Mouse (Mus musculus) cerebellum, adult 2 months (tissue): ENCODE measurements at regions not wholly inside any gene's neighbourhood (a gene's known extent, or its start where the extent isn't known, plus 50 kb on each side); places are given as distances from the start of the nearest gene placed in this dataset.
"Not testable (repeated sequence)": the region's sequence is repeated elsewhere in the genome, so short reads cannot be mapped to it uniquely, and the experiment has no call there.

ENCODE experiments used
- DNase-seq, 2 experiments: peaks; one replicate each; pipeline ENCODE4 v3.0.0; 2021
- H3K27ac ChIP-seq: fragments of 200-500 bp; 2 replicates; pipeline ENCODE4 v1.5.1; 2012; ENCODE audit warnings: low read length, control low read depth, inconsistent platforms; ENCODE audit not compliant: insufficient read depth
- H3K27me3 ChIP-seq: fragments of 200-500 bp; 2 replicates; pipeline ENCODE4 v1.6.1; 2012; ENCODE audit warnings: inconsistent platforms, mild to moderate bottlenecking, low read length, moderate library complexity; ENCODE audit not compliant: control insufficient read depth, insufficient read depth
- H3K4me1 ChIP-seq: fragments of 200-500 bp; 2 replicates; pipeline ENCODE4 v1.6.1; 2011; ENCODE audit warnings: low read length; ENCODE audit not compliant: control insufficient read depth, insufficient read depth
- H3K4me3 ChIP-seq: fragments of 200-500 bp; replicated peaks from 2 replicates; pipeline ENCODE3; 2011; ENCODE audit warnings: mild to moderate bottlenecking, low read depth, low read length, control low read depth; ENCODE audit not compliant: insufficient read depth
- CTCF ChIP-seq: fragments of 200-500 bp; IDR thresholded peaks from 2 replicates; pipeline ENCODE4 v1.5.1; 2011; ENCODE audit warnings: low read depth, mild to moderate bottlenecking, control low read depth, low read length, moderate library complexity, borderline replicate concordance; ENCODE audit not compliant: insufficient read depth
- POLR2A ChIP-seq: fragments of 200-500 bp; IDR thresholded peaks from 2 replicates; pipeline ENCODE4 v1.6.1; 2011; ENCODE audit warnings: low read length, control low read depth, borderline replicate concordance; ENCODE audit not compliant: insufficient read depth
- WGBS: fragments of 180-500 bp; shearing (Covaris S2); methylation state at CpG from one replicate; pipeline ENCODE4 v1.1.7; 2018; 5-methylcytosine and 5-hydroxymethylcytosine counted together

GRCm38 (mm10) chr10:119094166-119094565, 145.7 kb downstream of the Cand1 start:
- TF ChIP-seq POLR2A (no peak), CTCF (no peak)
- WGBS: 94% methylated on average over 11 of the region's 11 CpGs
- Histone ChIP-seq H3K4me3 (no peak overlapping the region), H3K4me1 (no peaks in the 10 kb centered on the region), H3K27me3 (no peaks in the 10 kb centered on the region), H3K27ac (no peak overlapping the region)
- DNase-seq: no peak

DNA sequence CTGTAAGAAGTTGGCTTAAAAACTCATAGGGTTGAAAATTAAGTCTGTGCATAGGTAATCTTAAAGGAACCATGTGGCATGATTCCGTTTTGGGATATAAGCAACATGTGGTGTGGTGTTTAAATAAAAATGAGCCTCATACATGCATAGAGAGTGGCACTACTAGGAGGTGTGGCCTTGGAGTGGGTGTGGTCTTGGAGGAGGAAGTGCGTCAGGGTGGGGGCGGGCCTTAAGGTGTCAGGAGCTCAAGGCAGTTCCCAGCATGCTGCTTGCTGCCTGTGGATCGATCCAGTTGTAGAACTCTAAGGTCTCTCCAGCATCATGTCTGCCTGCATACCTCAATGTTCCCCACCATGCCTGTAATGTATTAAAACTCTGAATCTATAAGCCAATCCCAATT, 152.0 kb downstream of the Cand1 start:
- H3K4me1 ChIP-seq: no peaks in the 10 kb centered on the region
- no peak for DNase-seq
- no peak overlapping the region for H3K4me3 ChIP-seq
- H3K27ac ChIP-seq: no peak overlapping the region
- TF ChIP-seq POLR2A: no peak
- TF ChIP-seq CTCF: no peak
- WGBS: 95% methylated on average over 4 of the region's 4 CpGs
- H3K27me3 ChIP-seq: no peaks in the 10 kb centered on the region; the same call in 1 of the 2 replicates

DNA sequence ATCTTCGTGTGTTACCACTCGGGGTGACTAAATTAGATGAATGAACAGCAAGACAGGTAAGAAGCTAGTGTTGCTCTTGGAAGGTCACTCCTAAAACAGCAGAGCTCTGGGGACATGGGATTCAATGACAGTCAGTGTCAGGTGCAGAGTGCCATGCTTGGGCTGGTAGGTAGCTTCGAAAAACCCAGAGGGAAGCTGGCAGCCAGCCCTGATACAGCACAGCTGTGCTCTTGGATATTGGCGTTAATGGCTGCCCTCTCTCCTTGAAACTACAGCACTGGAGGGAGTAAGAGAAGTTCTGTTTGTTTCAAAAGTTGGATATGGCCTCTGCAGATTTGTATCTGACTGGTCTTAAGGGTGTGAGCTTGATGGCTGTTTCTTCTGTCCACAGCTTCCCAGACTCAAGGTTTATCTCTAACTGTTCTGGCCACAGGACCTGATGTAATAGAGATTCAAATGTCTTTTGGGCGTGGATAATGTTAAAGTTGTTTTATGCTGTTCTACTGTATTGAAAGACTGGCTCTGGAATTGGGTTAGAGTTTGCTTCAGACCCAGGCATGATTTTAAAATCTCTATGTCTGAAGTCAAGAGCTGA, 152.7 kb downstream of the Cand1 start:
- DNase-seq: no peak
- H3K27me3 ChIP-seq: no peaks in the 10 kb centered on the region; the same call in 1 of the 2 replicates
- TF ChIP-seq POLR2A (no peak), CTCF (no peak)
- no peak overlapping the region for H3K4me3 ChIP-seq
- H3K4me1 ChIP-seq: no peaks in the 10 kb centered on the region
- WGBS: 61% methylated on average over 5 of the region's 5 CpGs
- H3K27ac ChIP-seq: no peak overlapping the region

DNA sequence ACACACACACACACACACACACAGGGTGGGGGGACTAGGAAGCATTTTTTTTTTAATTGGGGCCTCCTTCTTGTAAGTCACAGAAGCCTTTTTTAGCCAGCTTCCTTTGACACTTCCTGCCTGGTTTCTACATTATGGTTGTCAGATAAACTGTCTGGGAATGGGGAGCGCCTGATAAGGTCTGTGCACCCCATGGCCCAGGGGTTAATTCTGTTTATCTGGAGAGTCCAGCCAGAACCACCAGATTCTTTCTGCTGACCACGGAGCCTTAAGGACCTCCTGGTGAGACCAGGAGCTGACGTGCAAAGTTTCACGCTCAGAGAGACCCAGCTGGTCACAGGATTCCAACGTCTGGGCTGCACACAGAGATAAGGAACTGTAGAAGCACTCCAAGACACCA, 153.4 kb downstream of the Cand1 start:
- no peak overlapping the region for H3K27ac ChIP-seq
- no peak overlapping the region for H3K4me3 ChIP-seq
- no peaks in the 10 kb centered on the region; the same call in 1 of the 2 replicates for H3K27me3 ChIP-seq
- H3K4me1 ChIP-seq: no peaks in the 10 kb centered on the region
- TF ChIP-seq POLR2A (no peak), CTCF (no peak)
- 45% methylated on average over 5 of the region's 5 CpGs for WGBS
- no peak for DNase-seq

DNA sequence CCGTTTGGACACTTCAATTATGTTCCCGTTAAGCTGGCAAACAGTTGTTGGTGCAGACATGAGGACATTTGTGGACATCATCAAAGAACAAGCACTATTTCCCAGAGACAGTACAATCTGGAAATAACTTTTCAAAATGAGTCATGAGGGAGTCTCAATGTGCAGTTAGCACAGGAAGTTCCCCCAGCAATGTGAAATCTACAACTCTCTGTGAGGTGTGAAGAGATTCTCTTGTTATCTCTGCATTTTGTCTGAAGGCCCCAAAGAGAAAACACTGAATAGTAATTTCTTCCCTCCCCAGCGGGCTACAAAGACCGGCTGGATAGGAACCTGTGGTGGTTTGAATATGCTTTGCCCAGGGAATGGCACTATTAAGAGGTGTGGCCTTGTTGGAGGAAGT, 156.4 kb downstream of the Cand1 start:
- Histone ChIP-seq H3K4me3 (no peak overlapping the region), H3K4me1 (no peaks in the 10 kb centered on the region), H3K27me3 (no peaks in the 10 kb centered on the region; the same call in 1 of the 2 replicates), H3K27ac (no peak overlapping the region)
- TF ChIP-seq POLR2A (no peak), CTCF (no peak)
- 72% methylated on average over 4 of the region's 4 CpGs for WGBS
- no peak for DNase-seq

- Histone ChIP-seq H3K27ac (no peak overlapping the region), H3K27me3 (no peaks in the 10 kb centered on the region; the same call in 1 of the 2 replicates), H3K4me1 (no peaks in the 10 kb centered on the region), H3K4me3 (no peak overlapping the region)
- DNase-seq: no peak
- 79% methylated on average over 2 of the region's 2 CpGs for WGBS
- no peak for TF ChIP-seq CTCF
- TF ChIP-seq POLR2A: no peak
Measured at GRCm38 (mm10) chr10:119082861-119083260, 157.0 kb downstream of the Cand1 start.

- 75% methylated on average over 3 of the region's 3 CpGs for WGBS
- H3K4me1 ChIP-seq, H3K27me3 ChIP-seq, H3K4me3 ChIP-seq, DNase-seq, H3K27ac ChIP-seq: not testable (repeated sequence)
Measured at GRCm38 (mm10) chr10:119081766-119082165, 158.1 kb downstream of the Cand1 start.

GRCm38 (mm10) chr10:119076100-119076566, 163.7 kb downstream of the Cand1 start:
- TF ChIP-seq POLR2A: no peak
- TF ChIP-seq CTCF: no peak
- no peak overlapping the region for H3K4me3 ChIP-seq
- H3K4me1 ChIP-seq: no peaks in the 10 kb centered on the region
- no peak for DNase-seq
- 40% methylated on average over 12 of the region's 12 CpGs for WGBS
- no peaks in the 10 kb centered on the region for H3K27me3 ChIP-seq
- H3K27ac ChIP-seq: no peak overlapping the region
